Mouse (Mus musculus): ENCODE data around the gene Clmp. TPM values are rescaled to one million over a fixed set of nuclear protein-coding genes. Genes with fewer than 3 reads are reported as not detected.

The Clmp gene
- polyA plus RNA-seq (2014; fragmentation: Illumina TruSeq; extraction: RNeasy Lipid Tissue Mini Kit (QIAGEN cat#74804); ENCODE audit: low read depth, low replicate concordance): 4.2 TPM

GRCm38 (mm10) chr9:40685801-40686420 is at the start of gene Clmp:
Clmp (plus strand) TSS chr9:40685962.

GRCm38 (mm10) chr9:40670313-40670712 is 15.4 kb upstream of the Clmp start, which contains the start of gene Gm21915:
Gm21915 (plus strand) TSS chr9:40670613.

GRCm38 (mm10) chr9:40800675-40801612 is 115.2 kb downstream of the Clmp start, which contains the start of gene Hspa8:
Hspa8 (plus strand) TSS chr9:40800984.

Other genes with a start within 250 kb of the Clmp start
- gene Gramd1b, start 154.6 kb upstream of the Clmp start, polyA plus RNA-seq (2014; fragmentation: Illumina TruSeq; extraction: RNeasy Lipid Tissue Mini Kit (QIAGEN cat#74804); ENCODE audit: low read depth, low replicate concordance): 93.4 TPM
- not detected for gene Gm21915, start 15.3 kb upstream of the Clmp start, polyA plus RNA-seq (2014; fragmentation: Illumina TruSeq; extraction: RNeasy Lipid Tissue Mini Kit (QIAGEN cat#74804); ENCODE audit: low read depth, low replicate concordance)
- gene Hspa8, start 115.0 kb downstream of the Clmp start, polyA plus RNA-seq (2014; fragmentation: Illumina TruSeq; extraction: RNeasy Lipid Tissue Mini Kit (QIAGEN cat#74804); ENCODE audit: low read depth, low replicate concordance): 260 TPM
- not detected for gene Bsx, start 188.2 kb downstream of the Clmp start, polyA plus RNA-seq (2014; fragmentation: Illumina TruSeq; extraction: RNeasy Lipid Tissue Mini Kit (QIAGEN cat#74804); ENCODE audit: low read depth, low replicate concordance)

Data from testis, adult 10 weeks (tissue).